Mouse (Mus musculus) ES-E14 (cell line): ENCODE measurements at regions not wholly inside any gene's neighbourhood (a gene's known extent, or its start where the extent isn't known, plus 50 kb on each side); places are given as distances from the start of the nearest gene placed in this dataset.

Source experiments
- DNase-seq: peaks from one replicate; pipeline ENCODE4 v3.0.0-alpha.2; 2013; ENCODE audit warnings: low read depth, low spot score
- H3K27ac ChIP-seq: 2 replicates; pipeline ENCODE4 v1.5.1; 2012; ENCODE audit warnings: low read depth, mild to moderate bottlenecking, low read length, moderate library complexity, mixed read lengths; ENCODE audit not compliant: poor library complexity, insufficient read depth, severe bottlenecking
- H3K36me3 ChIP-seq: 2 replicates; pipeline ENCODE4 v1.6.1; 2012; ENCODE audit warnings: mild to moderate bottlenecking, low read length, moderate library complexity, mixed read lengths; ENCODE audit not compliant: control insufficient read depth, poor library complexity, insufficient read depth, severe bottlenecking
- H3K4me1 ChIP-seq, 2 experiments: fragments of 150-350 bp in 1 of 2; sonication (generic) in 1 of 2; 2 replicates each; pipeline ENCODE4 v1.6.1; 2012; ENCODE audit warnings: low read length in 2 of 2, mild to moderate bottlenecking in 1 of 2, mixed read lengths in 1 of 2; ENCODE audit not compliant: control insufficient read depth in 2 of 2, insufficient read depth in 2 of 2, poor library complexity in 1 of 2
- H3K4me3 ChIP-seq, 2 experiments: fragments of 150-350 bp in 1 of 2; sonication (generic) in 1 of 2; 2 replicates each; pipeline ENCODE4 v1.5.1; 2012; ENCODE audit warnings: low read length in 2 of 2, low read depth in 1 of 2, mild to moderate bottlenecking in 1 of 2, mixed read lengths in 1 of 2; ENCODE audit not compliant: insufficient read depth in 1 of 2, poor library complexity in 1 of 2, severe bottlenecking in 1 of 2
- H3K9ac ChIP-seq: 2 replicates; pipeline ENCODE4 v1.6.1; 2012; ENCODE audit warnings: low read depth, mild to moderate bottlenecking, low read length, mixed read lengths; ENCODE audit not compliant: poor library complexity, insufficient read depth, severe bottlenecking
- H3K9me3 ChIP-seq: fragments of 150-350 bp; sonication (generic); 2 replicates; pipeline ENCODE4 v1.6.1; 2012; ENCODE audit warnings: low read depth, mild to moderate bottlenecking, low read length; ENCODE audit not compliant: control insufficient read depth, insufficient read depth
- CHD2 ChIP-seq: IDR thresholded peaks from 2 replicates; pipeline ENCODE4 v1.6.1; 2014; ENCODE audit warnings: mild to moderate bottlenecking, low read depth, low read length, inconsistent platforms
- HCFC1 ChIP-seq: IDR thresholded peaks from 2 replicates; pipeline ENCODE4 v1.6.1; 2012; ENCODE audit warnings: low read length, inconsistent platforms, borderline replicate concordance; ENCODE audit not compliant: insufficient read depth
- MAFK ChIP-seq: IDR thresholded peaks from 2 replicates; pipeline ENCODE4 v1.6.1; 2014; ENCODE audit warnings: mild to moderate bottlenecking, low read depth, low read length, inconsistent platforms; ENCODE audit not compliant: insufficient read depth
- ZC3H11A ChIP-seq: IDR thresholded peaks from 2 replicates; pipeline ENCODE4 v1.6.1; 2012; ENCODE audit warnings: low read depth, mild to moderate bottlenecking, inconsistent platforms, low read length, borderline replicate concordance
- ZNF384 ChIP-seq: IDR thresholded peaks from 2 replicates; pipeline ENCODE4 v1.6.1; 2012; ENCODE audit warnings: low read depth, low read length, inconsistent platforms
- in situ Hi-C, 2 experiments: fragments of 600-800 bp; cut with MboI; formaldehyde crosslinking; loops; one replicate each; pipeline ENCODE4 v1.15.1; 2025; ENCODE audit warnings: low sequenced_read_pairs in 2 of 2, inconsistent platforms in 1 of 2; ENCODE audit not compliant: unreplicated experiment in 2 of 2

DNA sequence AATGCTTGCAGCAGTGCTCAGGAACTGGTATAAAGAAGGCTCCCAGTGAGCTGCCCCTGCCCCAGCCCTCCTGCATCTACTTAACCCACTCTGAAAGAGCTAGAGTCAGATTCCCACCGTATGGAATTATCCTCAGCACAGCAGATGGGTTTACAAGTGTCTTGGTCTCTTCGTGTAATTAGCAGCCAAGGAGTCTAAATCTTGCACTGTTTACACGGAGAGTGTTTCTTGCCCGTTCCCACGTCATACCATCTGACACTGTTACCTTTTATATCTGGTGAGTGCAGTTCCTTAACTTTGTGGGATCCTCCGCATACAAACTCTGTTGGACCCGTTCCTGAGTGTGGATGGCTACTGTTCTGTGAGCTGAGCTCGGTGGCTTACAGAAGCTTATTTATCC, 167.5 kb upstream of the Ntf3 start:
- Histone ChIP-seq H3K4me3 (no peak overlapping the region), H3K9me3 (no peaks in the 10 kb centered on the region), H3K27ac (no peak overlapping the region), H3K4me1 (no peaks in the 10 kb centered on the region), H3K9ac (no peak overlapping the region), H3K36me3 (no peaks in the 10 kb centered on the region)
- DNase-seq: no peak
- no peak for TF ChIP-seq CHD2
- TF ChIP-seq ZC3H11A: no peak
- in situ Hi-C loops: no loop called here

DNA sequence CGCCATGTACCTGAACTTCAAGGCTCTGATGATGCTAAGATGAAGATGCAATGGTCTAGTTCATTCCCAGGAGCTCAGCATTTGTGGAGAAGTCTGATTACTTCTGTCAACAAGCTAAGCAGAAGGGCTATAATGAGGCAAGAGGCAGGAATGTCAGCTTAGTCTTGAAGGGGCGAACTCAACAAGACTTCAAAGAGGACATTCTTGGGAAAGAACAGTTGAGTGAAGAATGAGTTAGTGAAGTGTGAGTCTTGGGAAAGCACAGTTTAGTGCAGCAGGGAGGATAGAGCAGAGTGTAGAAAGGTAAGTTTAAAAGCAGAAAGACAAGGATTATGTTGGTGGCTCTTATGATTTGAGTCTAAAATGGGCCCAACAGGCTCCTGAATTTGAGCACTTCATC, 160.5 kb upstream of the Ntf3 start:
- TF ChIP-seq ZC3H11A: no peak
- no peak for TF ChIP-seq CHD2
- no peak for TF ChIP-seq MAFK
- no peak for TF ChIP-seq HCFC1
- no peak for TF ChIP-seq ZNF384
- H3K4me1 ChIP-seq: peaks cover 0 to 7% of the 10 kb centered on the region in 2 experiments; a peak in 1 of 4 replicates
- H3K9ac ChIP-seq: no peak overlapping the region
- no peak overlapping the region for H3K4me3 ChIP-seq
- in situ Hi-C loops: no loop called here
- no peaks in the 10 kb centered on the region for H3K9me3 ChIP-seq
- no peak overlapping the region for H3K27ac ChIP-seq
- H3K36me3 ChIP-seq: no peaks in the 10 kb centered on the region
- DNase-seq: no peak

DNA sequence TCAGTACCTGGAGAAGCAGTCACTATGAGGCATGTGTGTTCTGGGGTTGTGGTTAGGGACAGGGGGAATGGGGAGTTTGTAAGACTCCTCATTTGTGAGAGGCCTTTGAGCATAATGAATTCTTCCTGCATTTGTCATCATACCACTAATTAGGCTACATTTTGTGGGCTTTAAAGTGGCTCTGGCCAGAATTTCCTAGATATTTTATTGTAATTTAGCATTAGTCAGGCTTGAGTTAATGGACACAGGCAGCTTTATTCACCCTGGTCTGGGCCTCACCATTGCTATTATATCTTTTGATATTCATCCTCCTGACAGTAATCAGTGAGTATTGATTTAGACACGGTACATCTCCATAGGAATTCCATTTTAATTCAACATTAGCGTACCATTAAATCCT, 151.8 kb upstream of the Ntf3 start:
- in situ Hi-C loops: no loop called here
- Histone ChIP-seq H3K4me3 (no peak overlapping the region), H3K4me1 (no peaks in the 10 kb centered on the region), H3K36me3 (no peaks in the 10 kb centered on the region), H3K9ac (no peak overlapping the region), H3K27ac (no peak overlapping the region), H3K9me3 (no peaks in the 10 kb centered on the region)
- TF ChIP-seq CHD2 (no peak), HCFC1 (no peak), ZNF384 (no peak), ZC3H11A (no peak)
- DNase-seq: no peak

DNA sequence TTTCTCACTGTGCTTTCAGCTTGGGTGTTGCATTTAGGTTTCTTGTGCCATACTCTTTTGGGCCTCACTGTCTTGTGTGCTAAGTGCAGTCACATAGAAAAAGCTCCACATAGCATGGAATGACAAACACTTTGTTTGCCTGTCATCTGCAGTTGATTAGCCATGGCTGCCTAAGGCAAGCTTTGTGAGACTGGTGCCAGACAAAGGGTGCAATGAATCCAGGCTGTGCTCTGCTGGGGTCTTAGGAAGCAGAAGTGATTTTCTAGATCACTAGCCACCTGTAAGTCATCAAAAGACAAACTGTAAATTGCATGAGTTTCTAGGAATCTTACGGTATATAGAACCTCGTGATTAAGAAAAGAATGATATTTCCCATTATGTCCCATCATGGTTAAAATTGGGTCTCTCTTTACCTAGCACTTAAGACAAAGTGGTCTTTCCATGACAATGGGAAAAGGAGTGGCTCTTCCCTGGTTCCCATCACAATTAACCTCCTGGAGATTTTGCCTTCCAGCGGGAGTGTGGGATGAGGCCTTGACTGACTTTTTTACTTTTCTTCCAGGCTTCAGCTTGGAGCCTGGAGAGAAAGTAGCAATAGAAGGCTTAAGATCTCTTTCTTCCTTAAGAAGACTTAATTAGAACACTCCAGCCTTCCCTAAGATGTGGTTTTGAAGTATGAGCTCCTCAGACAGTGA, 144.2 kb upstream of the Ntf3 start:
- in situ Hi-C loops: no loop called here
- Histone ChIP-seq H3K4me3 (no peak overlapping the region), H3K9me3 (no peaks in the 10 kb centered on the region), H3K36me3 (no peaks in the 10 kb centered on the region), H3K9ac (no peak overlapping the region), H3K4me1 (peaks cover 0 to 7% of the 10 kb centered on the region in 2 experiments; a peak in 1 of 4 replicates), H3K27ac (no peak overlapping the region; the same call in 1 of the 2 replicates)
- TF ChIP-seq ZNF384 (0 out of 2 replicates have a peak, but pooled peaks have one; percentile 23), CHD2 (0 out of 2 replicates have a peak, but pooled peaks have one; percentile 22), HCFC1 (no peak), MAFK (peak; percentile 37; the same call in 1 of the 2 replicates)
- DNase-seq: peak; percentile 48

DNA sequence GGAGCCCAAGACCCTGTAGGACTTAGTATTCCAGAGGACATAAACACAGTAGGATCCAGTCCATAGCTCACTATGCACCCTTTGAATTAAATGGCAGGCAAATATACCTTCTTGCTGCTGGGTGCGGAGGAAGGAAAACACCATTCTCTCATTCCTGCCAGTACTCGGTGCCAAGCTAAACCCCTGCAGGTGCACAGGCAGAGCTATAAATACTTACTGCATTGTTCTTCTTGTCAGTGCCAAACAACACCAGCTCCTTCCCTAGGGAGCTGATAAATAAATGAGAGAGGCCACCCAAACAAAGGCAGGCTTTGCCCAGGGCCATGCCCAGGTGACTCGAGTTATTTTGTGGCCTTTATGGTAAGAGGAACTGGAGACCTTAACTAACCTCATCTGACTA, 136.4 kb upstream of the Ntf3 start:
- Histone ChIP-seq H3K36me3 (no peaks in the 10 kb centered on the region), H3K9me3 (no peaks in the 10 kb centered on the region), H3K4me1 (no peaks in the 10 kb centered on the region), H3K27ac (no peak overlapping the region), H3K9ac (no peak overlapping the region), H3K4me3 (no peak overlapping the region)
- in situ Hi-C loops: no loop called here
- DNase-seq: no peak
- no peak for TF ChIP-seq ZC3H11A
- TF ChIP-seq HCFC1: no peak
- no peak for TF ChIP-seq MAFK
- TF ChIP-seq ZNF384: no peak
- TF ChIP-seq CHD2: no peak
